Mouse (Mus musculus) midbrain, embryonic 16.5 days (tissue): ENCODE measurements around the gene Slc24a4. TPM values are rescaled to one million over a fixed set of nuclear protein-coding genes. Genes with fewer than 3 reads are reported as not detected.

ENCODE experiments used
- ATAC-seq: fragments of 200-750 bp; cut with Nextera tagmentation; 2 replicates; pipeline ENCODE4 v1.8.0; 2017; ENCODE audit warnings: moderate TSS enrichment
- H3K27ac ChIP-seq: fragments of 300-500 bp; sonication (generic); 2 replicates; pipeline ENCODE4 v1.5.1; 2014; ENCODE audit warnings: mild to moderate bottlenecking, low read length, mixed read lengths
- H3K27me3 ChIP-seq: fragments of 300-500 bp; sonication (generic); 2 replicates; pipeline ENCODE4 v1.6.1; 2014; ENCODE audit warnings: low read depth, low read length, mixed read lengths; ENCODE audit not compliant: control insufficient read depth, insufficient read depth
- H3K36me3 ChIP-seq: fragments of 300-500 bp; sonication (generic); 2 replicates; pipeline ENCODE4 v1.6.1; 2014; ENCODE audit warnings: mild to moderate bottlenecking, low read length, moderate library complexity, mixed read lengths; ENCODE audit not compliant: control insufficient read depth, insufficient read depth
- H3K4me1 ChIP-seq: fragments of 300-500 bp; sonication (generic); 2 replicates; pipeline ENCODE4 v1.6.1; 2014; ENCODE audit warnings: mild to moderate bottlenecking, low read length, mixed read lengths; ENCODE audit not compliant: control insufficient read depth, insufficient read depth
- H3K4me2 ChIP-seq: fragments of 300-500 bp; sonication (generic); 2 replicates; pipeline ENCODE4 v1.6.1; 2014; ENCODE audit warnings: mild to moderate bottlenecking, low read length, mixed read lengths
- H3K4me3 ChIP-seq: fragments of 300-500 bp; sonication (generic); 2 replicates; pipeline ENCODE4 v1.5.1; 2014; ENCODE audit warnings: low read depth, mild to moderate bottlenecking, low read length, moderate library complexity, mixed read lengths
- H3K9ac ChIP-seq: fragments of 300-500 bp; sonication (generic); 2 replicates; pipeline ENCODE4 v1.6.1; 2014; ENCODE audit warnings: low read depth, low read length, mixed read lengths
- H3K9me3 ChIP-seq: fragments of 300-500 bp; sonication (generic); replicated peaks from 2 replicates; pipeline ENCODE4 v1.6.1; 2014; ENCODE audit warnings: mild to moderate bottlenecking, low read length, mixed read lengths; ENCODE audit not compliant: control insufficient read depth, poor library complexity, severe bottlenecking
- WGBS: fragments of 180-500 bp; shearing (Covaris S2); extraction: QIAGEN DNeasy Blood & Tissue Kit; methylation state at CpG from one replicate; pipeline ENCODE4 v1.1.7; 2014; 5-methylcytosine and 5-hydroxymethylcytosine counted together
- polyA plus RNA-seq: library from polyadenylated mRNA; unstranded; fragments of >200 nt; fragmentation: Nextera tagmentation; extraction: Ambion mirVana; gene quantifications from 2 replicates; pipeline ENCODE4 v1.2.1, GENCODE M21; 2015

The Slc24a4 gene
- polyA plus RNA-seq, 1 experiment from 2014 or later: 1.7 TPM

DNA sequence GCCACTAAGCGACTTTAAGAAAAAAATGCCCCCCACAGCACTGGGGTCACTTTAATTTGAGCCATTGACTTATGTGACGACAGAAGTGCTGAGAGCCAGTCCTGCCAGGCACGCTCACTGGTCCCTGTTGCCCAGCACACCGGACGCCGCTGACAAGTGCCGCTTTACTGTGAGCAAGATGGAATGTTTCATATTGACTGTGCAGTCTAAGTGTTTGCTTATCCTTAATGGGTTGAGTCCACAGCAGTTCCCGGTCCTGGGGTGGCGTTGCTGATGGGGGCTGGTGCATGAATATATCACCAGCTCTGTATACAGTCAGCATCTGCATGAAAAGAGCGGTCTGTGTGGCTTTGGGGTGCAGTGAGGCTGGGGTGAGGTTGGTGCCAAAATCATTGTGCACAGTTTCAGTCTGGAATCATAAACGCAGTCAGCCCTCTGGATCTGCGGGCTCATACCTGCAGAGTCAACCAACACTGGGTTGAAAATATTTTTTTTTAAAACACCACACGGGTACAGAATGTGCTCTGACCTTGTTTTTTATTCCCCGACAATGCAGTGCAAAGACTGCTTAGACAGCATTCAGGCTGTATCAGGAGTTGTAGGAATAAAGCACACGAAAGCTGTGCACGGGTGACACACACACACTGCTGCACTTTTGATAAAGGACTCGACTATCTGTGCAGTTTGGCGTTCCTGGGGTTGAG lies 52.0 kb downstream of the Slc24a4 start:
- Histone ChIP-seq H3K27ac (no peak overlapping the region), H3K9ac (no peak overlapping the region), H3K36me3 (no peaks in the 10 kb centered on the region), H3K9me3 (no peaks in the 10 kb centered on the region), H3K27me3 (no peaks in the 10 kb centered on the region), H3K4me3 (no peak overlapping the region), H3K4me1 (peaks cover 6% of the 10 kb centered on the region; the same call in 1 of the 2 replicates), H3K4me2 (no peak overlapping the region)
- 82% methylated on average over 18 of the region's 18 CpGs for WGBS
- no peak for ATAC-seq

DNA sequence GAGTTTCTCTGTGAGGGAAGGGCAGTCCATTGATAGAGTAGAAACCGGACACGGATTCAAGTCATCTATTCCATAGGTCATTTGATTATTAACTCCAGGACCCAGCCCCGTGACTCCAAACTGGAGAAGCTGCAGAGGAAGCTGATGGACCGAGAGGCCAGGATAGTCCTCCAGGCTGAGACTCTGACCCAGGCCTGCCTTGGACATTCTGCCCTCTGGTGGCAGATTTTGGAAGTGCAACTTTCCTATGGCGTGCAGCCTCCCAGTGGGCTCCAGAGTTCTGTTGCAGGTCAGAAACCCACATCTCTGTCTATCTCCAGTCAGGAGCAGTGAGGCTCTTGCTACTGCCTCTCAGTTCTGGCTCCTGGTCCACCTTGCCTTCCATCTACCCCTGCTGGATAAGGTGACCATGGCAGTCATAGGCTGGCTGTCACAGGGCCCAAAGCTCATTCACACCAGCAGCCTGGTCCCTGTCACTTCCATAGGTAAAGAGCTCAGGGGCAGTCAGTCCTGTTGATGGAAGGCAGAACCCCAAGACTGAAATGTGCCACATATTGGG lies 53.3 kb downstream of the Slc24a4 start:
- Histone ChIP-seq H3K4me1 (peaks cover 6% of the 10 kb centered on the region; the same call in 1 of the 2 replicates), H3K27me3 (no peaks in the 10 kb centered on the region), H3K4me2 (no peak overlapping the region), H3K4me3 (no peak overlapping the region), H3K9me3 (no peaks in the 10 kb centered on the region), H3K9ac (no peak overlapping the region), H3K27ac (no peak overlapping the region), H3K36me3 (no peaks in the 10 kb centered on the region)
- peak; percentile 34; the same call in 1 of the 2 replicates for ATAC-seq
- WGBS: 44% methylated on average over 5 of the region's 5 CpGs

DNA sequence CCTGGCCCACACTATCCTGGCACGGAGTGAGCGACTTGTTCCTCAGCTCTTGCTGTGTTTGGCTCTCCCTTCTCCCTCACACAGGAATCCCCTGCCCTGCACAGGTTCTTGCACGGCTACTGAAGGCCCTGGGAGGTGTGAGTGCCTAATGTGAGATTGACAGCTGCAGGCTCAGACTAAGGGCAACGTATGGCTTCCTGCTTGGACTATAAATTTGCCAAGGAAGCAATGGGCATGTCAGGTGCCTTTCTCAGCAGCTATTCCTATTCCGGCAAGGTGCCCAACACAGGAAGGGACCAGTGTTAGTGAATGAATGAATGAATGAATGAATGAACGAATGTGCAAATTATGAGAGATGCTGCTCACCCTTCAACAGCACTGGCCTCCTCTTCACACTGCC lies 54.1 kb downstream of the Slc24a4 start:
- H3K27ac ChIP-seq: no peak overlapping the region
- H3K9me3 ChIP-seq: no peaks in the 10 kb centered on the region
- no peak for ATAC-seq
- peaks cover 6% of the 10 kb centered on the region; the same call in 1 of the 2 replicates for H3K4me1 ChIP-seq
- no peaks in the 10 kb centered on the region for H3K27me3 ChIP-seq
- no peak overlapping the region for H3K4me2 ChIP-seq
- no peak overlapping the region for H3K4me3 ChIP-seq
- H3K9ac ChIP-seq: no peak overlapping the region
- WGBS: 69% methylated on average over 6 of the region's 6 CpGs
- H3K36me3 ChIP-seq: no peaks in the 10 kb centered on the region

GRCm38 (mm10) chr12:102183201-102183600 lies 54.7 kb downstream of the Slc24a4 start:
- no peak overlapping the region for H3K4me2 ChIP-seq
- H3K36me3 ChIP-seq: no peaks in the 10 kb centered on the region
- H3K27ac ChIP-seq: no peak overlapping the region
- H3K27me3 ChIP-seq: no peaks in the 10 kb centered on the region
- ATAC-seq: no peak
- H3K4me3 ChIP-seq: no peak overlapping the region
- H3K4me1 ChIP-seq: peaks cover 6% of the 10 kb centered on the region; the same call in 1 of the 2 replicates
- no peak overlapping the region for H3K9ac ChIP-seq
- WGBS: 32% methylated on average over 9 of the region's 9 CpGs
- H3K9me3 ChIP-seq: peaks cover 4% of the 10 kb centered on the region

DNA sequence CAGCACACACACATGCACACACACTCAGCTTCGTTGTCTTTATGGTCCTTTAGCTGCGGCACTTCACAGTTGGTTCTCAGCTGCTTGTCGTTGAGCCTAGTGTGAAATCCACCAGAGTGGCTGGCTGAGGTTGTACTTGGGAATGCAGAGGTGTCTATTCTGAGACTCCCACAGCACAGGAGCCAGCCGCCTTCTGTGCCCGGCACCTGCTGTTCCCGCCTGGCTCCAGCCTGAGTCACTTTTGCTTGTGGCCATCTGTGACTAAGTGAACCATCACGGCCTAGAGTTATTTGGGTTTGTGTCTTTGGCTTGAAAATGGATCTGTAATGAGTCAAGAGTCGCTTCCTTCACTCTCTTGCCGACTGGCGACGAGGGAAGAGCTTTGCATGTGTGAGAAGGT lies 62.3 kb downstream of the Slc24a4 start:
- Histone ChIP-seq H3K36me3 (no peaks in the 10 kb centered on the region), H3K9me3 (peaks cover 6% of the 10 kb centered on the region), H3K27me3 (no peaks in the 10 kb centered on the region), H3K27ac (no peak overlapping the region), H3K4me1 (no peaks in the 10 kb centered on the region), H3K4me2 (no peak overlapping the region), H3K9ac (no peak overlapping the region), H3K4me3 (no peak overlapping the region)
- whole genome bisulfite sequencing: 85% methylated on average over 11 of the region's 11 CpGs
- ATAC-seq: no peak

DNA sequence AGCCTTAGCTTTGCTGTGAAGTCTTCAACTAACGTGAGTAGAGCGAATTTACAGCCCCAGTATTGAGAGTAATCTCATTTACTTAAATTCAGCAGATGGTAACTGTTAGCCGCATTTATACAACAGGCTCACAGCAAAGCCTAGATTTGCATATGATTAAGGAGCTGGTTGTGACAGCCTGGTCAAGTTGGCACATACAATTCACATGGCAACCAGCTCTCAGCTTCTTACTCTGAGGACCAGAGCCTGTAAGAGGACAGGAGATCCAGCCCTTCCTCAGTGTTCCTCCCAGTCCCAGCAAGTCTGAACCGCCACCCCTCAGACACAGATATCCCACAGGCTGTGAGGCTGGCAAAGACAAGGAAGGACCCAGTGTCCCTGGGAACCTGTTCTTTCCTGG lies 73.0 kb downstream of the Slc24a4 start:
- Histone ChIP-seq H3K36me3 (no peaks in the 10 kb centered on the region), H3K4me1 (peaks cover 3% of the 10 kb centered on the region; the same call in 1 of the 2 replicates), H3K4me2 (no peak overlapping the region), H3K27me3 (no peaks in the 10 kb centered on the region), H3K9me3 (no peaks in the 10 kb centered on the region), H3K4me3 (no peak overlapping the region), H3K27ac (no peak overlapping the region), H3K9ac (no peak overlapping the region)
- 28% methylated on average over 4 of the region's 4 CpGs for WGBS
- ATAC-seq: peak; percentile 53

DNA sequence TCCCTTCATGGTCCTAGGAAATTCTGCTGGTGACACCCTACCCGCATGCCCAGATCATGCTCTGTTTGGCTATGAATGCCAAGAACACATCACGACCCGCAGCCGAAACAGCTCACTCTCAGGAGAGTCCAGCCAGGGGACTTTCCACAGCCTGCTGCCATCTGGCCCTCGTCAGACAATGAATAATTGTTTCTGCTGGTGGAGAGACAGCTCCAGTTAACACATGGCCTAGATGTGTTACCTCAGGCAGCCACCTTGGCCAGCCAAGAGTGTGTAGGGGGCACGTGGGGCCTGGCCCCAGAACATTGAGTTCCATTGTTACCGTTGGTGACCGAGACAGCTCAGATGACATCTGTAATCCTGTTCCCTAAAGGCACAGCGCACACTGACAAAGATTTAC lies 74.4 kb downstream of the Slc24a4 start:
- H3K9me3 ChIP-seq: no peaks in the 10 kb centered on the region
- peaks cover 3% of the 10 kb centered on the region; the same call in 1 of the 2 replicates for H3K4me1 ChIP-seq
- H3K36me3 ChIP-seq: no peaks in the 10 kb centered on the region
- H3K4me2 ChIP-seq: no peak overlapping the region
- ATAC-seq: no peak
- H3K9ac ChIP-seq: no peak overlapping the region
- no peak overlapping the region for H3K4me3 ChIP-seq
- H3K27ac ChIP-seq: no peak overlapping the region
- WGBS: 43% methylated on average over 9 of the region's 9 CpGs
- no peaks in the 10 kb centered on the region for H3K27me3 ChIP-seq

DNA sequence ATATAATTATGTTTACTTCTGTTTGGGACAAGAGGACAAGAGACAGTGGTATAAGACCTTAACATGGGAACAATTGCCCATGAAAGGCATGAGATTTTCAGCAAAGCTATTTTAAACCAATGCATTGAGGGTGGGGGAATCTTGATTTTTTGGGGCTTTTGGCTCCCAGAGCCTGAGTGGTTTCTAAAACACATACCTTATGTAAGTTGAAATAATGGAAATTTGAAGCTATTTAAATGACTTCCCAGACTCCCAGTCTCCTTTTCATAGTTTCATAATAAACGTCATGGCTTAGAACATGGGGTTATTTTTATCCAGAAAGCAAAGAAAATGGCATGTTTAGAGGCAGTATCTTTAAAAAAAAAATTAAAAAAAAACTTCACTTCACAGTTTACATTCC lies 77.9 kb downstream of the Slc24a4 start:
- Histone ChIP-seq H3K36me3 (no peaks in the 10 kb centered on the region), H3K9ac (no peak overlapping the region), H3K4me1 (no peaks in the 10 kb centered on the region), H3K27me3 (no peaks in the 10 kb centered on the region), H3K4me3 (no peak overlapping the region), H3K4me2 (no peak overlapping the region), H3K27ac (no peak overlapping the region), H3K9me3 (no peaks in the 10 kb centered on the region)
- no peak for ATAC-seq
- WGBS: 74% methylated on average over 1 of the region's 1 CpGs

GRCm38 (mm10) chr12:102207245-102207644 lies 78.7 kb downstream of the Slc24a4 start:
- Histone ChIP-seq H3K4me3 (no peak overlapping the region), H3K4me2 (no peak overlapping the region), H3K36me3 (no peaks in the 10 kb centered on the region), H3K27me3 (no peaks in the 10 kb centered on the region), H3K9ac (no peak overlapping the region), H3K27ac (no peak overlapping the region), H3K9me3 (no peaks in the 10 kb centered on the region), H3K4me1 (no peaks in the 10 kb centered on the region)
- 85% methylated on average over 7 of the region's 7 CpGs for WGBS
- ATAC-seq: no peak
